Mouse (Mus musculus): Measurements from ENCODE around the gene Cd276.

DNA sequence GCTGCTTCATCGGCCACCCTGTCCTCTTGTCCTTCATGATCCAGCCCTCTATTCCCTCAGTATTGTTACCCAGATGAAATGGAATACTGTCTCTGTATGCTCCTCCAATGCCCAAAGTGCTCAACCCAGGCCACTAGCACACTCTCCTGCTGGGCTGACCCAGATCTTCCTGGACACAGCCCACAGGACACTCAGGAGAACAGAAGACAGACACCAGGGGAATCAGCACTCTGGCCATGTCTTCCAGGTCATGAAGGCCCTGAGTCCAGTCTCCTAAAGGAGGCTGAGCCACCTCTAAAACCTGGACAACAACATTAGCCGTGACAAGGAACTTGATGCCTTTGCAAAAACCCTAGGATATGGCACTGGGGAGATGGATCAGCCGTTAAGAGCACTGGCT is 38.8 kb downstream of the Cd276 start:
- TF ChIP-seq MAFK (IDR thresholded peaks at IDR 0.05; ENCODE audit: insufficient replicate concordance, low read length) (no peak), HCFC1 (IDR thresholded peaks at IDR 0.05; ENCODE audit: low read depth, low read length) (no peak), ELF1 (IDR thresholded peaks at IDR 0.05; ENCODE audit: low read depth, low read length) (no peak), CTCF (conservative IDR thresholded peaks at IDR 0.05 in 1 of 2, IDR thresholded peaks at IDR 0.05 in 1 of 2; ENCODE audit: low read depth in 2 of 2, low read length in 2 of 2) (no peak), EP300 (IDR thresholded peaks at IDR 0.05; ENCODE audit: low read length) (no peak), MAX (IDR thresholded peaks at IDR 0.05; ENCODE audit: low read length) (no peak), POLR2A (IDR thresholded peaks at IDR 0.05; ENCODE audit: low read depth, low read length) (no peak)
